Mouse (Mus musculus): ENCODE measurements around the gene Gadl1. TPM values are rescaled to one million over a fixed set of nuclear protein-coding genes. Genes with fewer than 3 reads are reported as not detected.

The Gadl1 gene
- total and polyA plus RNA-seq, 3 experiments: 0.13 TPM; not detected in 2

DNA sequence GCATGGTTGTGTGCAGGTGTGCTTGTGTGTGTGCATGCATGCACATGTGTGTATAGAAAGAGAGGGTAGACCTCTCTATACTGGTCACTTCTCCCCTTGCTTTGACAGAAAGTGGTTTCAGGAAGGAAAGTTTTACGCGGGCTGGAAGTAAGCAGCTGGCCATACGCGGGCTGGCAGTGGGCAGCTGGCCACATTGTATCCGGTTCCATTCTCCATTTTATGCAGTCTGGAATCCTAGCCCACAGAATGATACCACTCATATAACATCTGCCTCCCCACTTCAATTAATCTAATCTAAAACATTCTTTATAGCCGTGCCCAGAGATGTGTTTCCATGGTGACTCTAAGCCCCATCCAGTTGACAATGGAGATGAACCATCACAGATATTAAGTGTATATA lies 129.0 kb downstream of the Gadl1 start:
- no peaks in the 10 kb centered on the region for H3K9me3 ChIP-seq (replicated peaks; ENCODE audit: low read length)
- no peaks in the 10 kb centered on the region for H3K79me2 ChIP-seq (replicated peaks; ENCODE audit: control insufficient read depth, extremely low read depth, insufficient read depth, poor library complexity, severe bottlenecking)
- DNase-seq (ENCODE audit: extremely low read depth): no peak
- peaks cover 0 to 3% of the 10 kb centered on the region in 2 experiments; a peak in 1 of 4 replicates for H3K4me1 ChIP-seq (ENCODE audit: control insufficient read depth in 1 of 2, insufficient read depth in 2 of 2)
- H3K9ac ChIP-seq (ENCODE audit: insufficient read depth, low read depth): no peak overlapping the region
- TF ChIP-seq USF1 (IDR thresholded peaks at IDR 0.05; ENCODE audit: low read depth, low read length) (no peak), PAX5 (IDR thresholded peaks at IDR 0.05; ENCODE audit: low read length) (no peak), USF2 (conservative IDR thresholded peaks at IDR 0.05; ENCODE audit: low read depth, low read length) (no peak), ETS1 (conservative IDR thresholded peaks at IDR 0.05; ENCODE audit: low read depth, low read length) (no peak), MAZ (IDR thresholded peaks at IDR 0.05; ENCODE audit: low read depth, low read length) (no peak), MYC (IDR thresholded peaks at IDR 0.05; ENCODE audit: low read depth, low read length) (no peak), ZMIZ1 (IDR thresholded peaks at IDR 0.05; ENCODE audit: low read depth, low read length) (no peak), CHD1 (IDR thresholded peaks at IDR 0.05; ENCODE audit: low read depth, low read length) (no peak), KAT2A (IDR thresholded peaks at IDR 0.05; ENCODE audit: insufficient replicate concordance, low read length) (no peak), CHD2 (IDR thresholded peaks at IDR 0.05; ENCODE audit: low read length) (no peak), MAX (IDR thresholded peaks at IDR 0.05; ENCODE audit: low read length) (no peak), NRF1 (IDR thresholded peaks at IDR 0.05; ENCODE audit: low read depth, low read length) (no peak), POLR2AphosphoS2 (IDR thresholded peaks at IDR 0.05; ENCODE audit: low read depth, low read length) (no peak), MEF2A (IDR thresholded peaks at IDR 0.05; ENCODE audit: borderline replicate concordance, low read depth, low read length) (no peak), SMC3 (IDR thresholded peaks at IDR 0.05; ENCODE audit: low read depth, low read length) (no peak), BHLHE40 (IDR thresholded peaks at IDR 0.05; ENCODE audit: low read depth, low read length) (no peak), CTCF (conservative IDR thresholded peaks at IDR 0.05 in 1 of 2, IDR thresholded peaks at IDR 0.05 in 1 of 2; ENCODE audit: low read depth in 2 of 2, low read length in 2 of 2) (no peak), TCF12 (IDR thresholded peaks at IDR 0.05; ENCODE audit: low read depth, low read length) (no peak), HCFC1 (IDR thresholded peaks at IDR 0.05; ENCODE audit: low read depth, low read length) (no peak), MAFK (IDR thresholded peaks at IDR 0.05; ENCODE audit: insufficient replicate concordance, low read length) (no peak)
- no peak overlapping the region for H3K4me3 ChIP-seq (replicated peaks in 1 of 3; ENCODE audit: low read depth in 2 of 3, low read length in 2 of 3, poor library complexity in 1 of 3)
- H3K27ac ChIP-seq (ENCODE audit: insufficient read depth, low read depth): no peak overlapping the region
- dilution Hi-C loops (cut with MboI; ENCODE audit: extremely low pct_ligation_motif_present, extremely low pct_unique_long_range_greater_than_20kb, low sequenced_read_pairs) (no loop called here), in situ Hi-C loops (cut with MboI; ENCODE audit: low pct_ligation_motif_present, low pct_unique_long_range_greater_than_20kb, low sequenced_read_pairs) (loop anchor here (25.0 kb wide), 1 partner anchor 326 kb away; no protein-coding TSS in a partner anchor)
- no peak overlapping the region for H3K4me2 ChIP-seq (ENCODE audit: insufficient read depth, low read depth, poor library complexity, severe bottlenecking)
- no peaks in the 10 kb centered on the region for H3K27me3 ChIP-seq (replicated peaks)
- no peaks in the 10 kb centered on the region for H3K36me3 ChIP-seq (replicated peaks in 1 of 2; ENCODE audit: control insufficient read depth in 1 of 2, insufficient read depth in 1 of 2, low read length in 1 of 2)

DNA sequence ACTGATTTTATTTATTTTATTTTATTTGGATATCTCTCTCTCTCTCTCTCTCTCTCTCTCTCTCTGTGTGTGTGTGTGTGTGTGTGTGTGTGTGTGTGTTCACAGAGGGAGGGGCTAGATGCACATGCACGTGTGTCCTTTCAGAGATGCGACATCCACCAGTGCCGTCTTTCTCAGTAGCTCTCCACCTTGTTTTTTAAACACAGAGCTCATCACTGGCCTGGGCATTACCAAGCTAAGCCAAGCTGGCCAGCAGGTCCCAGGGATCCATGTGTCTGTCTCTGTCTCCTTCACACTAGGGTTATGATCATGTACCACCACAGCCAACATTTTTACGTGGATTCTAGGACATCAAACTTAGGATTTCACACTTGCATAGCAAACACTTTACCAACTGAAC lies 130.7 kb downstream of the Gadl1 start:
- Histone ChIP-seq H3K27ac (ENCODE audit: insufficient read depth, low read depth) (no peak overlapping the region), H3K9me3 (replicated peaks; ENCODE audit: low read length) (no peaks in the 10 kb centered on the region), H3K79me2 (replicated peaks; ENCODE audit: control insufficient read depth, extremely low read depth, insufficient read depth, poor library complexity, severe bottlenecking) (no peaks in the 10 kb centered on the region), H3K27me3 (replicated peaks) (no peaks in the 10 kb centered on the region), H3K36me3 (replicated peaks in 1 of 2; ENCODE audit: control insufficient read depth in 1 of 2, insufficient read depth in 1 of 2, low read length in 1 of 2) (no peaks in the 10 kb centered on the region), H3K9ac (ENCODE audit: insufficient read depth, low read depth) (no peak overlapping the region), H3K4me3 (replicated peaks in 1 of 3; ENCODE audit: low read depth in 2 of 3, low read length in 2 of 3, poor library complexity in 1 of 3) (no peak overlapping the region), H3K4me2 (ENCODE audit: insufficient read depth, low read depth, poor library complexity, severe bottlenecking) (no peak overlapping the region), H3K4me1 (ENCODE audit: control insufficient read depth in 1 of 2, insufficient read depth in 2 of 2) (peaks cover 0 to 3% of the 10 kb centered on the region in 2 experiments; a peak in 1 of 4 replicates)
- in situ Hi-C loops (cut with MboI; ENCODE audit: low pct_ligation_motif_present, low pct_unique_long_range_greater_than_20kb, low sequenced_read_pairs) (loop anchor here (10.0 to 25.0 kb wide), 2 partner anchors 175 to 328 kb away; no protein-coding TSS in a partner anchor), dilution Hi-C loops (cut with MboI; ENCODE audit: extremely low pct_ligation_motif_present, extremely low pct_unique_long_range_greater_than_20kb, low sequenced_read_pairs) (no loop called here)
- TF ChIP-seq EP300 (IDR thresholded peaks at IDR 0.05; ENCODE audit: low read length) (no peak), JUND (conservative IDR thresholded peaks at IDR 0.05; ENCODE audit: low read depth, low read length) (no peak), ELF1 (IDR thresholded peaks at IDR 0.05; ENCODE audit: low read depth, low read length) (no peak), BHLHE40 (IDR thresholded peaks at IDR 0.05; ENCODE audit: low read depth, low read length) (no peak), CHD2 (IDR thresholded peaks at IDR 0.05; ENCODE audit: low read length) (no peak), TCF12 (IDR thresholded peaks at IDR 0.05; ENCODE audit: low read depth, low read length) (no peak), ZNF384 (IDR thresholded peaks at IDR 0.05; ENCODE audit: low read depth, low read length) (no peak), RAD21 (IDR thresholded peaks at IDR 0.05; ENCODE audit: low read depth, low read length) (no peak), NELFE (IDR thresholded peaks at IDR 0.05; ENCODE audit: low read depth, low read length) (no peak), UBTF (IDR thresholded peaks at IDR 0.05; ENCODE audit: low read depth, low read length) (no peak), ZC3H11A (IDR thresholded peaks at IDR 0.05; ENCODE audit: low read depth, low read length) (no peak), ZMIZ1 (IDR thresholded peaks at IDR 0.05; ENCODE audit: low read depth, low read length) (no peak), MAFK (IDR thresholded peaks at IDR 0.05; ENCODE audit: insufficient replicate concordance, low read length) (no peak), E2F4 (IDR thresholded peaks at IDR 0.05; ENCODE audit: insufficient replicate concordance, low read depth, low read length) (no peak), NRF1 (IDR thresholded peaks at IDR 0.05; ENCODE audit: low read depth, low read length) (no peak), TBP (conservative IDR thresholded peaks at IDR 0.05; ENCODE audit: low read depth, low read length) (no peak), CHD1 (IDR thresholded peaks at IDR 0.05; ENCODE audit: low read depth, low read length) (no peak)
- DNase-seq (ENCODE audit: extremely low read depth): no peak
